Mouse (Mus musculus) liver, embryonic 14 days (tissue): ENCODE measurements around the gene Rnasel. TPM values are rescaled to one million over a fixed set of nuclear protein-coding genes. Genes with fewer than 3 reads are reported as not detected.

ENCODE experiments used
- polyA plus RNA-seq: library from polyadenylated mRNA; depleted of rRNA; stranded (reverse); fragments of >200 nt; gene quantifications from 2 replicates; pipeline ENCODE4 v1.2.3, GENCODE M21; 2012; rRNA removed

The Rnasel gene
- polyA plus RNA-seq, result 16.5 and 18.8 TPM in 2 replicates

DNA sequence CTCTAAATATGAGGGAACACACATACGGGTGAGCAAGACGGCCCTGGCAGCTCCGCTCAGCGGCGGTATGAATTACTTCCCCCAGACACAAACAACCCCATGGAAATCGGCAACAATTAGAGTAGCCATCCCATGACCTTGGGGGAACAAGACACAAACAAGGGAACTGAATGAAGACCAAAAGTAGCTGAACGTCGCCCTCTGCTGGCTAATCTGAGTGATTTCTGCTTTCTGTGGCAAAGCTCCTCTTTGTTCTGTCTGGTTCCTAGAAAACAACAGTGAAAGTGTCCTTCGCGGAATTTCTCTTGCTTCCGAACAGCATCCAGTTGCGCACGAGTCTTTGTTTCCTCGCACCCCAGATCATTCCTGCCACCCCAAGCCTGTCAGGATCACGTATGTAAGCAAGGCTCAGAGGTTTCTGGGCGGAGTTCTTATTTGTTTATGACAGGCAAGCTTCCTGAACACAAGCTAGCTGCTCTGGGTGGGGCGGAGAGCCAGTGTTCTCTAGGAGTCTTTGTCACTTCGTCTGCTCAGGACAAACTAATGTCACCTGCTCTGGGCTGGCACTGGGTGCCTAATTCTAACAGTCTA is at the start of gene Rnasel:
Gene Rnasel, plus strand, starts transcription at position 216 of the 591 bp plus-strand sequence.

GRCm38 (mm10) chr1:153740145-153740544 is 9.1 kb upstream of the Rnasel start, which contains the start of gene Rgs16:
Gene Rgs16, plus strand, starts transcription at chr1:153740349.

Other genes with a start within 250 kb of the Rnasel start
- gene Npl, start 199.4 kb upstream of the Rnasel start, polyA plus RNA-seq, result 3.0 and 3.6 TPM in 2 replicates
- 0.01 and 0.02 TPM in 2 replicates for gene Rgs8, start 96.4 kb upstream of the Rnasel start, polyA plus RNA-seq
- gene Rgs16, start 9.1 kb upstream of the Rnasel start, polyA plus RNA-seq, result 0.13 and 0.42 TPM in 2 replicates
- gene Rgsl1, start 94.7 kb downstream of the Rnasel start, polyA plus RNA-seq, result 0.02 and 0.05 TPM in 2 replicates
- gene Teddm1b, start 124.9 kb downstream of the Rnasel start, polyA plus RNA-seq, result not detected in 2 replicates
- gene Teddm1a, start 142.3 kb downstream of the Rnasel start, polyA plus RNA-seq, result not detected in 2 replicates
- 64.4 and 69.2 TPM in 2 replicates for gene Glul, start 150.5 kb downstream of the Rnasel start, polyA plus RNA-seq
- gene Teddm2, start 150.8 kb downstream of the Rnasel start, polyA plus RNA-seq, result 0.21 and 0.27 TPM in 2 replicates